Mouse (Mus musculus) gastrocnemius, postnatal 4 days (tissue): Measurements from ENCODE around the gene Tpst1. TPM values are rescaled to one million over a fixed set of nuclear protein-coding genes. Genes with fewer than 3 reads are reported as not detected.
"Not testable (repeated sequence)": the region's sequence is repeated elsewhere in the genome, so short reads cannot be mapped to it uniquely, and the experiment has no call there.

Experiments used
- DNase-seq, 2 experiments: peaks; one replicate each; pipeline ENCODE4 v3.0.0; 2021 to 2022; ENCODE audit warnings: low spot score in 2 of 2, mixed read lengths in 2 of 2
- long read RNA-seq, 2 experiments: library from polyadenylated mRNA; stranded (forward); transcript quantifications; one replicate each; pipeline ENCODE4 v2.0.0; 2021
- total RNA-seq, 2 experiments: library from RNA; stranded (reverse); gene quantifications; 2 replicates each; pipeline ENCODE4 v1.2.3; 2021

The Tpst1 gene
- 10 to 100 TPM; 40.6 to 41.8 TPM for total RNA-seq
- long read RNA-seq, experiment 1, transcript Tpst1-201 (6 exons, 2,050 nt) = major isoform, 45 of 52 reads
- long read RNA-seq, experiment 1, partial matches to known transcripts = 0 of 52 reads
- long read RNA-seq, experiment 1, other reads (novel, unspliced or antisense) = 7 of 52 reads
- long read RNA-seq, experiment 2, transcript Tpst1-201 (6 exons, 2,050 nt) = major isoform, 66 of 79 reads
- long read RNA-seq, experiment 2, partial matches to known transcripts = 0 of 79 reads
- long read RNA-seq, experiment 2, other reads (novel, unspliced or antisense) = 13 of 79 reads

GRCm38 (mm10) chr5:130073026-130073425 is at the start of gene Tpst1:
TSS of gene Tpst1 (plus strand) at chr5:130073326.
- no peak for DNase-seq

DNA sequence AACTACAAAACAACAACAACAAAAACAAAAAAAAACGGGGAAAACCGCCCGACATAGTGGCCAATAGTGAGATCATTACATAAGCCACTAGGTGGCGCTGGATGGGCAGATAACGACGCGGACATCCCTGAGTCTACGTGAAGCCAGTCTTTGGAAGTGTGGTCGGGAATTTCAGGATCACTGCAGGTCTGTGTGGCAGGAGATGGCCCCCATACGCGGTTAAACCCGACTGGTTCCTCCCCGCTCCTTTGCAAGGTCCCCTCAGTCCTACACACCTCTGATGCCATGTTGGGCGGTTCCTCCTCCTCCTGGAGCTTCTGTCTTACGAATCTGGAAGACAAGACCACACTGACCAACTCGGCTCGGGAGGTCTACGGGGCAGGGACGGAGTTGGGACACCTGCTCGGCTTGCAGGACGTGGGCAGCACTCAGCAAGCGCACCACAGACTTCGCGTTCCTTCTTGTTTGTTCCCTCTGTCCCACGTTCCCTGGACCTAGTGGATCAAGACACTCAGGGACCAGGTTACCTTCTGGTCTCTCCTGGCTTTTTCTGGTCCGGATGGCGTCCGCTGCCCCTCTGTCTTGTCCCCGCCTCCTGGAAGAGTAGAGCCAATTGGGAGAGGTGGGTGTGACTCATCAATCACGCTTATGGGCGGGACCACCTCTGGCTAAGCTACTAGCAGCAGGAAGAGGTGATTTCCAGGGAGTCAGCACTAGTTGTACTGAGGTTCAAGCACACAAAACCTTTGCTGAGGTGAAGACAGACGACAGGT is 49.2 kb upstream of the Tpst1 start:
- DNase-seq = peak; percentile 43 to 77

DNA sequence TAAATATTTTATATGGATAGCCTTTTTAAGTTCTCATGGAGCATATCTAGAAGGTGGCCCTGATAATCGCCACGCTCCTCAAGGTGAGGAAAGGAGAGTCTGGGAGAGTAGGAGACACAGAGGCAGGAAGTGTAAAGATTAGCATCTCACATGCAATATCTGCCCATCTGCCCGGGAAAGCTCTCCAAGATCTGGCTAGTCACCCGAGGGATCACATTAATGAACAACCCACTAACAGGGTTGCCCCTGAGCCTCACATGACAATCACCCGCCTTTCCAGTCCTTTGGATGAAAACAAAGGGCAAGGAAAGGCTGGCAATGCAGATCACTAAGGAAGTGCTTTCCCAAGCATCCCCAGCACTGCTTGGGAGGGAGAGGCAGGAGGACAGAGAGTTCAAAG is 46.0 kb upstream of the Tpst1 start:
- DNase-seq = no peak

DNA sequence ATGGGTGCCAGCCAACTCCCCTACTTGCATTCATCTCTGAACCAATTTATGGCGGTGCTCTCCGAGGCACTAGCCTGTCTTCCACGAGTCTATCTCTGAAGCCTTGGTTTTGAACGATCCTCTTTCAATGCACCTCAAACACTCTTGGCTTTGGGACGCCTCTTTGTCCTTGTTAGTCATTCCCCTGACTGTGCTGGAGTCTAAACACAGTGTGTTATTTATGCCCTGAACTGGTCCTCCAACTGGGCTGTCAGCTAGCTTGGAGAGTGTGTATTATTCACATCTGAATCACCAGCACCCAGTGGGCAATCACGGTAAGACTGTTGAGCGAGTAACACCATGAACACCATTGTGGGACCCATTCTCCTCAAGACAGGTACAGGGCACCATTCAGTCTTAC is 45.4 kb upstream of the Tpst1 start:
- no peak for DNase-seq

DNA sequence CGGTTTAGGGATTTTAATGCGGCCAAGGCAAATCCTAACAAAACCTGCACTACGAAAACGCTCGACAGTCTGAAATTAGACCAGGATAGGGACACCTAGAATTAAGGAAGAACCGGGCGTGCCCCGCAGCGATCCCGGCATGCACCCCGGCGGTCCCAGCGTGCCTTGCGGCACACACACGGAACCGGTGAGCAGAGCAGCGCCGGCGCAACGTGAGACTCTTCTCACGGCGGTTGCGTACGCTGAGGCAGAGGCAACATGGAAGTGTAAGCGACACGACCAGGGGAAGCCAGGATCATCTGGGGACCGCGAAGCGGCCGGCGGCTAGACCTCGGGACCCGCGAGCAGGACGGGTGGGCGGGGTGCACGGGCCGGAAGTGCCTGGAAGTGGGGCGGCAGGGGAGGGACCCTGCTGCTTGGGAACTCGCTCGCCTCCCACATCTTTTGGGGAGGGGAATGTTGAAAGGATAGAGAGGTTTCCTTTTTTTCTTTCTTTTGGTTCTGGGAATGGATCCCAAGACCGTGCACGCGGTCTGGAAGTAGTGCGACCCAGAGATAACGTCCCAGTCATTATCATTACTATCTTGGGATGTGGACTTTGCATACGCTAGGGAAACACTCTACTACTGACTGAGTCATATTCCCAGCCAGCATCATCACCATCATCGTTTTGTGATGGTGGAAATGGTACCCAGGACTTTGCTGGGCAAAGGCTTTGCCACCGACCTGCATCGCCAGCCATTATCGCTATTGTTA is 43.8 kb upstream of the Tpst1 start, which contains the start of the genes Asl and Crcp:
TSS of gene Asl (minus strand) at position 106 of the 756 bp plus-strand sequence.
TSS of gene Crcp (plus strand) at position 149 of the 756 bp plus-strand sequence.
- DNase-seq = peak; percentile 63 to 84

- DNase-seq = no peak
Observed at GRCm38 (mm10) chr5:130031410-130032390, 41.4 kb upstream of the Tpst1 start.

GRCm38 (mm10) chr5:130033869-130034268 is 39.3 kb upstream of the Tpst1 start:
- no peak for DNase-seq

DNA sequence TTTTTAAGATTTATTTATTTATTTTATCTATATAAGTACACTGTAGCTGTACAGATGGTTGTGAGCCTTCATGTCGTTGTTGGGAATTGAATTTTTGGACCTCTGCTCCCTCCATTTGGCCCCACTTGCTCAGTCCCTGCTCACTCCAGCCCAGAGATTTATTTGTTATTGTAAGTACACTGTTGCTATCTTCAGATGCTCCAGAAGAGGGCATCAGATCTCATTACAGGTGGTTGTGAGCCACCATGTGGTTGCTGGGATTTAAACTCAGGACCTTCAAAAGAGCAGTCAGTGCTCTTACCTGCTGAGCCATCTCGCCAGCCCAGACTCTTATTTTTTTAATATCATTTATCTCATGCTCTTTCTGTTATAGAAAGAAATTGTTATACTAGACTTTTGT is 36.8 kb upstream of the Tpst1 start:
- DNase-seq = not testable (repeated sequence)

DNA sequence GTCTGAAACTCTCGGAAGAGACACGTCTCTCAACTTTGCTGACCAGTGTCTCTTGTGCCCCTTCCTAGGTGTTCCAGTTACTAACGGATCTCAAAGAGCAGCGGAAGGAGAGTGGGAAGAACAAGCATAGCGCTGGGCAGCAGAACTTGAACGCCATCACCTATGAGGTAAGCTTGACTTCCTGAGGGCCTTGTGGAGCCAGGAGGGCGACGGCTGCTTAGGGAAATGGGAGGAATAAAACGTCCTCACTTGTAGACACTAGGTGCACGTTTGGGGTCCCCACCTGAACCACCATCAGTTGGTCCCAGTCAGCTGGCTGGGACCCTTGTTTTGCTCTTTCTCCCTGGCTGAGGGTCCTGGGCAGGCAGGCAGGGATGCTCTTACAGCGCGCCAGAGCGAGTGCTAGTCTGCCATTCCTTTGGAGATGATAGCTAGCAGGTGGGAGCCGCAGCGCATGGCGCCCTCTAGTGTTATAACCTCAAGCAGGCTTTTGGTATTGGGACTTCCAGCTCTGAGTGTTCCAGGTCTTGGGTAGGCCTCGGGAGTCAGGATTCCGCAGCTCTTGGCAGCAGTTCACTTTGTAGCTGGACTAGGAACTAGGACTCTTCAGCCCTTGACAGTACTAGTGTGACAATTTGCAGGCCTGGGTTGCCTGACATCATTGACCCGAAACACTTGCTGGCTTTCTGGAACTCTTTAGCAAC is 35.2 kb upstream of the Tpst1 start:
- peak in 1 of 2 experiments; percentile 62 for DNase-seq

- no peak for DNase-seq
Observed at GRCm38 (mm10) chr5:130040797-130041196, 32.3 kb upstream of the Tpst1 start.

DNA sequence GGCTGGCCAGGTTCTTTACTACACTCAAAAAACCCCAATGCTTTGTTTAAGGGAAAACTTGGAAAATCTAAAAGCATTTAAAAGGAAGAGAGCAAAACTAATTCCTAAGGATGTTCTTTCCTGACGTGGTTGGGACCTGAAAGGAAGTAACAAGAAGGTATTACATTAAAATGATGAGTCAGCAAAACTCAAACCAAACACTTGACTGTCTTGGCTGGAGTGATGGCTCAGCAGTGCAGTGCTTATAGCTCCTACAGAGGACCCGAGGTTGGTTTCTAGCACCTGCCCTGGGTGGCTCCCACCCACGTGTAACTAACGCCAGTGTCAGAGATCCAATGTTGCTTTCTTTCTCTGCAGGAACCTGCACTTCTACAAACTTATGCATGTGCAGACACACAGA is 31.9 kb upstream of the Tpst1 start:
- no peak for DNase-seq

- DNase-seq = no peak
Observed at GRCm38 (mm10) chr5:130043741-130044140, 29.4 kb upstream of the Tpst1 start.

DNA sequence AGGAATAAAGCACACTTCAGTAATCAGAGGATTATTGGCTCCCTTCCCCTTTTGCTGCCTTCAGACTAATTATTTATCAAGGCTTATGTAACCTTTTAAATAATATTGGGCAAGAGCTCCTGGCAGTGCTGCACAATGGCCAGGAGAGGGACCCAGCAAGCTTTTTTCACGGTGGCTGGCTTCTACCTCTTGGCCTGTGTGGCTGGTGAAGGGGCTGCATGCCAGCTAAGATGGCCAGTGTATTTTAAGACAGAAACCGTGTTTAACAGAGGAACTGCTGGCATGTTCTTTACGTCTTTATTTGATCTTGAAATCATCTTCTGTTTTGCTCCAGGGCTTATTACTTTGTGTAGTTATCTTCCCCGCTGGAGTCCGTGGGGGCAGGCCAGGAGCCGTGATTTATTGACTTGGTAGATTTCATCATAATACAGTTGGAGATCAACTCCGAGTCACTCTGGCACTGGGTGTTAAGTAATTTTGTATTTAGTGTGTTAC is 28.9 kb upstream of the Tpst1 start:
- DNase-seq = peak; percentile 39 to 68

DNA sequence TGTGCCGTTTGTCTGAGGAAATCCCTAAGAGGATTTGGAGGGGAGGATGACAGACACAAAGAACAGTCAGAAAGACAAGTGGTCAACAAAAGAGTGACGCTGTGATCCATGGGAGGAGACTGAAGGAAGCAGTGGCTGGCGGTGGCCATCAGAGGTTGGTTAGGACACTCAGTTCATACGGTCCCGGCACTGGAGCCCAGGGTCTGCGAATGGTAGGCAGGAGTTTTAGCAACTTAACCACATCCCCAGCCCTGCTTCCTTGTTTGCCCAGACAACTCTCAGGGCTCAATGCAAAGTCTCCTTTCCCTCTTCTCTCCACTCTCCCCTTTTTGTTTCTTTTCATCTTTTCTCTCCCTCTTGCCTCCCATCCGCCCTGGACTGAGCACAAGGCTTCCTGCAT is 27.0 kb upstream of the Tpst1 start:
- no peak for DNase-seq

- no peak for DNase-seq
Observed at GRCm38 (mm10) chr5:130046589-130046988, 26.5 kb upstream of the Tpst1 start.

DNA sequence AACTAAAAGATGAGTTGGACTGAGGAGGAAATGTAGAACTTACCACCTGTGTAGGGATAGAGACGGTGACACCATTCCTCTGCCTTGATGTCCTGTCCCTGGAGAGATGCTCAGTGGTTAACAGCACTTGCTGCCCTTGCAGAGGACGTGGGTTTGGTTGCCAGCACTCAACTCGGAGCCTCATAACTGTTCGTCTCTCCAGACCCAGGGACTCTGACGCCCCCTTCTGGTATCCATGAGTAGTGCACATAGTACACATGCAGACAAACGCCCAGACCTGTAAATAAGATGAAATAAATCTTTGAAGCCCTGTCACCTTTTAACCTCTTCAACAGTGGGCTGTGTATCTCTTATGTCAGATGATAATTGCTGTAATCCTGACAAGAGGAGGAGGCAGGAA is 26.1 kb upstream of the Tpst1 start:
- DNase-seq = no peak

DNA sequence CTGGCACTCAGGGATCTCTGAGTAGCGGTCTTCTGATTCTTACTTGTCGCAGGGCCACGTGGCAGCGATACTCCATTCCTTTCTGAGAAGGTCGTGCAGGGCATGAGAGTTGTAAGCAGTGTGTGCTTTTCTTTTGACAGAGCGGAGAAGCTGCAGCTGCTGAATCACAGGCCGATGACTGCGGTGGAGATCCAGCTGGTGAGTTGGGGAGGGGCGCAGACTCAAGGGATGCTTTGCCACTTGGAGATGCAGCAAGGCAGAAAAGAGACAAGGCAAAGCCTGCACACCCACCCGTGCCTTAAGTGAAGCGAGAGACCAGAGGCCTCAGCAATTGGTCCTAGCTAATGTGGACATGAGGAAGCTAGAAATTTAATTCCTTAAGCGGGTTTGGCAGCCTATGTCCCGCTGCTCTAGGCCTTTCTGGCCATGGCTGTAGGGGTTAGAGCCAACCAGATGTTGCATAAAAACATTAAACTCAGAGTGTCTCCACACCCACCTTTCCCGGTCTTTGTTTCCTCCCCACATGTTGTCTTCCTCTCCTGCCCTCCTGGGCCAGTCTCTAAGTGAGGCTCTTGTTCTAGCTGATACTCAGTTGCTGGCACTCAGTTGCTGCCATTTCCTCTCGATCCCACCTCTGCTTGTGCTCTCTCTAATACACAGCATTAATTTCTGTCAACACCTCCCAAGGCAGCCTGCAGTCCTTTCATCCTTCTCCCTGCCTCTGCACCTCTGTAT is 24.2 kb upstream of the Tpst1 start:
- DNase-seq = peak in 1 of 2 experiments; percentile 54

DNA sequence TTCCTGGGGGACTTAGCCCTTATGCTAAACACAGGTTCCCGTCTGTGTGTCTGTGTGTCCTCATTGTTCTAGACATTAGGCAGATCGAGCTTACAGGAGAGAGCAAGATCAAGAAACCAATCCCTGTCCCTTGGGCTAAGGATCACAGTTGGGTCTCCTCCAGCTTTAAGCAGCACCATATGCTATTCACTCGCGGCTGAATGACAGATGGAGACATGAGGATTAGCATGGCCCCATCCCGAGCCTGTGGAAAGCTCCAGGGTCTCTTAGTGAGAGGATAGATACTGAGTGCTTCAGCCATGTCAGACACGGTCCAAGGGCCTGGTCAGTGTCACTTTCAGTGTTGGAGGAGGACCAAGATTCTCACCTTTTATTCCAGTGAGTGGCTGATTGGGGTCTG is 22.7 kb upstream of the Tpst1 start:
- DNase-seq = no peak
